Mouse (Mus musculus): Measurements from ENCODE around the gene Gm20765. TPM values are rescaled to one million over a fixed set of nuclear protein-coding genes. Genes with fewer than 3 reads are reported as not detected.

Gene Gm20765
- polyA plus RNA-seq (2012; rRNA removed): not detected in 2 replicates

GRCm38 (mm10) chr10:104185233-104185632 is at the start of gene Gm20765:
Gene Gm20765, plus strand, starts transcription at chr10:104185533.

GRCm38 (mm10) chr10:104142687-104143086 is 42.6 kb upstream of the Gm20765 start, which contains the start of gene Gm21293:
Gene Gm21293, plus strand, starts transcription at chr10:104142987.

DNA sequence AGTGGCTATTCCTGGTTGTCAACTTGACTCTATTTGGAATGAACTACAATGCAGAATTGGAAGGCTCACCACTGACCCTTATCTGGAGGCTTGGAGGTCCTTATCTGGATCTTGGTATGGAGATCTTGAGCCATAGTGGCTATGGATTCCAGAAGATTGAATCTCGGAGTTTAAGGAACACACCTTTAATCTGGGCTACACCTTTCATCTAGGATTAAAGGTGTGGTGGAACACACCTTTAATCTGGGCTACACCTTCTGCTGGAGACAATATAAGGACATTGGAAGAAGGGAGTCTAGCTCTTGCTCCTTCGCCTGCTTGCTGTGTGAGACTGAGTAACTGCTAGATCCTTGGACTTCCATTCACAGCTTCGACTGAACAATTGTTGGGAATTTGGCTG is 34.1 kb upstream of the Gm20765 start, which contains the start of gene Gm6763:
Gene Gm6763, plus strand, starts transcription at position 301 of the 400 bp plus-strand sequence.

DNA sequence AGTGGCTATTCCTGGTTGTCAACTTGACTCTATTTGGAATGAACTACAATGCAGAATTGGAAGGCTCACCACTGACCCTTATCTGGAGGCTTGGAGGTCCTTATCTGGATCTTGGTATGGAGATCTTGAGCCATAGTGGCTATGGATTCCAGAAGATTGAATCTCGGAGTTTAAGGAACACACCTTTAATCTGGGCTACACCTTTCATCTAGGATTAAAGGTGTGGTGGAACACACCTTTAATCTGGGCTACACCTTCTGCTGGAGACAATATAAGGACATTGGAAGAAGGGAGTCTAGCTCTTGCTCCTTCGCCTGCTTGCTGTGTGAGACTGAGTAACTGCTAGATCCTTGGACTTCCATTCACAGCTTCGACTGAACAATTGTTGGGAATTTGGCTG is 25.6 kb upstream of the Gm20765 start, which contains the start of gene Gm8764:
Gene Gm8764, plus strand, starts transcription at position 301 of the 400 bp plus-strand sequence.

DNA sequence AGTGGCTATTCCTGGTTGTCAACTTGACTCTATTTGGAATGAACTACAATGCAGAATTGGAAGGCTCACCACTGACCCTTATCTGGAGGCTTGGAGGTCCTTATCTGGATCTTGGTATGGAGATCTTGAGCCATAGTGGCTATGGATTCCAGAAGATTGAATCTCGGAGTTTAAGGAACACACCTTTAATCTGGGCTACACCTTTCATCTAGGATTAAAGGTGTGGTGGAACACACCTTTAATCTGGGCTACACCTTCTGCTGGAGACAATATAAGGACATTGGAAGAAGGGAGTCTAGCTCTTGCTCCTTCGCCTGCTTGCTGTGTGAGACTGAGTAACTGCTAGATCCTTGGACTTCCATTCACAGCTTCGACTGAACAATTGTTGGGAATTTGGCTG is 17.1 kb upstream of the Gm20765 start, which contains the start of gene Gm21304:
Gene Gm21304, plus strand, starts transcription at position 301 of the 400 bp plus-strand sequence.

GRCm38 (mm10) chr10:104176724-104177123 is 8.6 kb upstream of the Gm20765 start, which contains the start of gene Gm21312:
Gene Gm21312, plus strand, starts transcription at chr10:104177024.

DNA sequence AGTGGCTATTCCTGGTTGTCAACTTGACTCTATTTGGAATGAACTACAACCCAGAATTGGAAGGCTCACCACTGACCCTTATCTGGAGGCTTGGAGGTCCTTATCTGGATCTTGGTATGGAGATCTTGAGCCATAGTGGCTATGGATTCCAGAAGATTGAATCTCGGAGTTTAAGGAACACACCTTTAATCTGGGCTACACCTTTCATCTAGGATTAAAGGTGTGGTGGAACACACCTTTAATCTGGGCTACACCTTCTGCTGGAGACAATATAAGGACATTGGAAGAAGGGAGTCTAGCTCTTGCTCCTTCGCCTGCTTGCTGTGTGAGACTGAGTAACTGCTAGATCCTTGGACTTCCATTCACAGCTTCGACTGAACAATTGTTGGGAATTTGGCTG is 8.4 kb downstream of the Gm20765 start, which contains the start of gene Gm4340:
Gene Gm4340, plus strand, starts transcription at position 301 of the 400 bp plus-strand sequence.

Other genes starting within 250 kb of the Gm20765 start
- not detected in 2 replicates for gene Gm21293, start 42.5 kb upstream of the Gm20765 start, polyA plus RNA-seq (2012; rRNA removed)
- gene Gm6763, start 34.0 kb upstream of the Gm20765 start, polyA plus RNA-seq (2012; rRNA removed): not detected in 2 replicates
- not detected in 2 replicates for gene Gm8764, start 25.5 kb upstream of the Gm20765 start, polyA plus RNA-seq (2012; rRNA removed)
- not detected in 2 replicates for gene Gm21304, start 17.0 kb upstream of the Gm20765 start, polyA plus RNA-seq (2012; rRNA removed)
- gene Gm21312, start 8.5 kb upstream of the Gm20765 start, polyA plus RNA-seq (2012; rRNA removed): not detected in 2 replicates
- not detected in 2 replicates for gene Gm4340, start 8.5 kb downstream of the Gm20765 start, polyA plus RNA-seq (2012; rRNA removed)